Mouse (Mus musculus): ENCODE measurements around the gene Crim1.

The Crim1 gene

GRCm38 (mm10) chr17:78408386-78408785, 208.3 kb downstream of the Crim1 start:
- in situ Hi-C loops (cut with MboI, MseI), result no loop called here

- in situ Hi-C loops (cut with MboI, MseI), result no loop called here
Measured at GRCm38 (mm10) chr17:78409900-78410299, 209.9 kb downstream of the Crim1 start.

- in situ Hi-C loops (cut with MboI, MseI), result no loop called here
Measured at GRCm38 (mm10) chr17:78415255-78415654, 215.2 kb downstream of the Crim1 start.

GRCm38 (mm10) chr17:78417381-78418281, 217.6 kb downstream of the Crim1 start, which contains the start of gene Fez2:
TSS of gene Fez2 (minus strand) at chr17:78418152.
- in situ Hi-C loops (cut with MboI, MseI), result no loop called here

- in situ Hi-C loops (cut with MboI, MseI), result no loop called here
Measured at GRCm38 (mm10) chr17:78419216-78419615, 219.2 kb downstream of the Crim1 start.

GRCm38 (mm10) chr17:78425026-78425425, 225.0 kb downstream of the Crim1 start:
- in situ Hi-C loops (cut with MboI, MseI), result no loop called here

All from T-helper 1 cell (primary cell).